Mouse (Mus musculus): ENCODE data around the gene Rce1. TPM values are rescaled to one million over a fixed set of nuclear protein-coding genes. Genes with fewer than 3 reads are reported as not detected.

The Rce1 gene
- 10 to 100 TPM; 10.6 to 12.4 TPM for total RNA-seq (2021)
- long read RNA-seq, experiment 1, transcript Rce1-201 (8 exons, 1,425 nt): major isoform, 13 of 27 reads
- long read RNA-seq, experiment 1, partial matches to known transcripts: 0 of 27 reads
- long read RNA-seq, experiment 1, other reads (novel, unspliced or antisense): 12 of 27 reads
- long read RNA-seq, experiment 2, transcript Rce1-201 (8 exons, 1,425 nt): major isoform, 14 of 20 reads
- long read RNA-seq, experiment 2, partial matches to known transcripts: 0 of 20 reads
- long read RNA-seq, experiment 2, other reads (novel, unspliced or antisense): 2 of 20 reads

- intact Hi-C loops (cut with DNase I): loop anchor here (5.0 kb wide), 3 partner anchors 227 to 377 kb away; partner anchors contain the start of gene Bbs1
- DNase-seq: peak; percentile 92 to 95
Observed at GRCm38 (mm10) chr19:4625179-4625828, at the start of gene Rce1. Rce1 (minus strand) TSS chr19:4625641.

GRCm38 (mm10) chr19:4672401-4672800 lies 47.0 kb upstream of the Rce1 start:
- intact Hi-C loops (cut with DNase I): no loop called here
- no peak for DNase-seq

- intact Hi-C loops (cut with DNase I): no loop called here
- DNase-seq: no peak
Observed at GRCm38 (mm10) chr19:4670776-4671175, 45.3 kb upstream of the Rce1 start.

GRCm38 (mm10) chr19:4666815-4667214 lies 41.4 kb upstream of the Rce1 start:
- intact Hi-C loops (cut with DNase I): no loop called here
- no peak for DNase-seq

GRCm38 (mm10) chr19:4658156-4658555 lies 32.7 kb upstream of the Rce1 start:
- no peak for DNase-seq

GRCm38 (mm10) chr19:4646917-4647492 lies 21.6 kb upstream of the Rce1 start:
- DNase-seq: no peak
- intact Hi-C loops (cut with DNase I): no loop called here

More at GRCm38 (mm10) chr19:4658156-4658555, 32.7 kb upstream of the Rce1 start:
- intact Hi-C loops (cut with DNase I): no loop called here

- DNase-seq: no peak
- intact Hi-C loops (cut with DNase I): no loop called here
Observed at GRCm38 (mm10) chr19:4644271-4644670, 18.8 kb upstream of the Rce1 start.

GRCm38 (mm10) chr19:4635986-4636385 lies 10.5 kb upstream of the Rce1 start:
- no peak for DNase-seq
- intact Hi-C loops (cut with DNase I): no loop called here

- intact Hi-C loops (cut with DNase I): loop anchor here (5.0 kb wide), 3 partner anchors 223 to 373 kb away; partner anchors contain the start of gene Bbs1
- peak; percentile 68 to 79 for DNase-seq
Observed at GRCm38 (mm10) chr19:4628819-4629218, 3.4 kb upstream of the Rce1 start.

GRCm38 (mm10) chr19:4625829-4626535 lies 541 bp upstream of the Rce1 start:
- no peak for DNase-seq
- intact Hi-C loops (cut with DNase I): loop anchor here (2.0 to 5.0 kb wide), 4 partner anchors 226 to 376 kb away; partner anchors contain the start of genes Bbs1 and Mrpl11

GRCm38 (mm10) chr19:4624406-4625178 lies 849 bp downstream of the Rce1 start:
- DNase-seq: no peak
- intact Hi-C loops (cut with DNase I): loop anchor here (5.0 kb wide), 3 partner anchors 228 to 378 kb away; partner anchors contain the start of gene Bbs1

- intact Hi-C loops (cut with DNase I): no loop called here
Observed at GRCm38 (mm10) chr19:4624006-4624405, 1.4 kb downstream of the Rce1 start.

GRCm38 (mm10) chr19:4623419-4623818 lies 2.0 kb downstream of the Rce1 start:
- intact Hi-C loops (cut with DNase I): no loop called here
- no peak for DNase-seq

More at GRCm38 (mm10) chr19:4624006-4624405, 1.4 kb downstream of the Rce1 start:
- DNase-seq: no peak

GRCm38 (mm10) chr19:4622780-4623179 lies 2.7 kb downstream of the Rce1 start:
- intact Hi-C loops (cut with DNase I): no loop called here

GRCm38 (mm10) chr19:4620721-4621120 lies 4.7 kb downstream of the Rce1 start:
- DNase-seq: no peak
- intact Hi-C loops (cut with DNase I): no loop called here

More at GRCm38 (mm10) chr19:4622780-4623179, 2.7 kb downstream of the Rce1 start:
- no peak for DNase-seq

- intact Hi-C loops (cut with DNase I): loop anchor here (5.0 kb wide), 2 partner anchors 107 to 122 kb away; partner anchors contain the start of genes 2010003K11Rik and Pcx
- no peak for DNase-seq
Observed at GRCm38 (mm10) chr19:4619461-4619860, 6.0 kb downstream of the Rce1 start.

- peak in 1 of 2 experiments; percentile 21 for DNase-seq
- intact Hi-C loops (cut with DNase I): loop anchor here (5.0 kb wide), 2 partner anchors 106 to 121 kb away; partner anchors contain the start of genes 2010003K11Rik and Pcx
Observed at GRCm38 (mm10) chr19:4618183-4618582, 7.3 kb downstream of the Rce1 start.

GRCm38 (mm10) chr19:4616546-4616945 lies 8.9 kb downstream of the Rce1 start:
- no peak for DNase-seq
- intact Hi-C loops (cut with DNase I): loop anchor here (5.0 kb wide), 2 partner anchors 104 to 119 kb away; partner anchors contain the start of genes 2010003K11Rik and Pcx

Data from heart, postnatal 14 days (tissue).